Mouse (Mus musculus) bone marrow macrophage, adult 2 months (primary cell): ENCODE results near the gene Tmem207. TPM values are rescaled to one million over a fixed set of nuclear protein-coding genes. Genes with fewer than 3 reads are reported as not detected.

Source experiments
- H3K27ac ChIP-seq: 2 replicates; pipeline ENCODE4 v1.5.1; 2012; ENCODE audit warnings: low read depth, low read length; ENCODE audit not compliant: insufficient read depth
- H3K4me1 ChIP-seq: 2 replicates; pipeline ENCODE4 v1.6.1; 2012; ENCODE audit warnings: low read length; ENCODE audit not compliant: control insufficient read depth, insufficient read depth
- H3K4me3 ChIP-seq: 2 replicates; pipeline ENCODE4 v1.5.1; 2012; ENCODE audit warnings: mild to moderate bottlenecking, low read length, moderate library complexity; ENCODE audit not compliant: insufficient read depth
- CTCF ChIP-seq: IDR thresholded peaks from 2 replicates; pipeline ENCODE4 v1.5.1; 2012; ENCODE audit warnings: low read depth, mild to moderate bottlenecking, low read length, moderate library complexity
- POLR2A ChIP-seq: IDR thresholded peaks from 2 replicates; pipeline ENCODE4 v1.6.1; 2012; ENCODE audit warnings: mild to moderate bottlenecking, low read depth, low read length, borderline replicate concordance
- polyA plus RNA-seq: library from polyadenylated mRNA; stranded (reverse); fragments of >200 nt; gene quantifications from 2 replicates; pipeline ENCODE4 v1.2.4, GENCODE M21; 2012; ENCODE audit not compliant: missing spikeins, insufficient read depth, insufficient read length

Gene Tmem207
- polyA plus RNA-seq, 1 experiment: not detected

DNA sequence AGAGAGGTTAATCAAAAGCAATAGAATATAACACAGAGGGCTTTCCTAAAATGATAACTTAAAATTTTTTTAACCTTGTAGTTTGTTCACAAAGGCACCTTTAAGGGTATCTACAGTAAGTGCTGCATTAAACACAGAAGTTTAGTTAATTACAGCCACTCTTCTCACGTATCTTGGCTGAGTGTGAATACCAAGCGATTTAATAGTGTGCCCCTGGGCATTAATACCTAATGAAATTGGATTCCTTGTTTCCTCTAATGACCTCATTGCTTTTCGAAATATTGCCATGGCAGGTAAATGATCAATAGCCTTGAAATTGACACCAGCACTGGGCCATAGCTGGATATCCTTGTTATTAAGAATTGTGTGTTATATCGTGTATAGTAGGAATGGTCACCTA, 55.3 kb downstream of the Tmem207 start:
- TF ChIP-seq CTCF (no peak), POLR2A (no peak)
- Histone ChIP-seq H3K27ac (no peak overlapping the region), H3K4me3 (no peak overlapping the region), H3K4me1 (no peaks in the 10 kb centered on the region)

DNA sequence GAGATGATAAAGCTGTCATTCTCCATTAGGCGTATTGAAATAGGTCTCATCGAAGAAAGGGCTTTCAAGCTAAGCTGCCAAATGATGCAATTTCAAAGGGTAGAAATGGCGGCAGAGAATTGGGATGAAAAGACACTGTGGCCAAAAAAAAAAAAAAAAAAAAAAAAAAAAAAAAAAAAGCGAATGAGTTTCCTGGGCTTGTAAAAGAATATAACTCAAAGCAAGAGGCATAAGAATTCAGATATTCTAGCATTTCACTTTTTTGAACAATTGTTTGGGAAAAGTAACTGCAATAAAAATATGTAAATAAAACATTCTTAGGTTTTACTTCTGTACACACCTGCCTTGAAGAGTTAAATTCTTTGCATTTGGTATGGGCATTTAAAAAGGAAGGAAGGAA, 60.0 kb downstream of the Tmem207 start:
- H3K27ac ChIP-seq: no peak overlapping the region
- TF ChIP-seq CTCF: no peak
- no peak for TF ChIP-seq POLR2A

GRCm38 (mm10) chr16:26462835-26463234, 63.7 kb downstream of the Tmem207 start, which contains the start of gene Cldn16:
Cldn16 (plus strand) TSS chr16:26463135.
- Histone ChIP-seq H3K27ac (no peak within 1 kb of the TSS), H3K4me3 (no peak within 1 kb of the TSS), H3K4me1 (no peaks in the 10 kb centered on the region)
- TF ChIP-seq CTCF (no peak), POLR2A (no peak)

More for the DNA sequence above, 60.0 kb downstream of the Tmem207 start:
- Histone ChIP-seq H3K4me3 (no peak overlapping the region), H3K4me1 (no peaks in the 10 kb centered on the region)

DNA sequence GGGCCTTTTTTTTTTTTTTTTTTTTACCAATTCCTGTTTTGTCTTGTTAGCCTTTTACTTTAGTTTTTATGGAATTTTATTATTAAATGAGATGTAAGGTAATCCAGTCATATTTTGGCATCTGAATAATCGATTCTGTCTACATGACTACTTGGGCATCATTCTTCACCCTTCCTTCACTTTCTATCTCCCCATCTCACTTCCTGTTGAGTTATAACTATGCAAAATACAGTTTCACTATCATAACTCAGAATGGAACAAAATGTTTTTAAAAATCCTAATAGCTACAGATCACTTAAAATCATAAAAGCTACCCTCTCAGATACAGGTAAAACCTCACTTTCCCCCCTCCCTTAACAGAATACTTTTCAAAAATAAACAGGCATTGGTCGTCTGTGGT, 70.4 kb downstream of the Tmem207 start:
- TF ChIP-seq CTCF (no peak), POLR2A (no peak)
- Histone ChIP-seq H3K27ac (no peak overlapping the region), H3K4me3 (no peak overlapping the region), H3K4me1 (no peaks in the 10 kb centered on the region)

GRCm38 (mm10) chr16:26454163-26454562, 72.4 kb downstream of the Tmem207 start:
- H3K27ac ChIP-seq: no peak overlapping the region
- H3K4me1 ChIP-seq: no peaks in the 10 kb centered on the region
- TF ChIP-seq POLR2A: no peak
- TF ChIP-seq CTCF: no peak
- H3K4me3 ChIP-seq: no peak overlapping the region

Other genes with a start within 250 kb of the Tmem207 start
- not detected in 2 replicates for gene Cldn1, start 154.9 kb downstream of the Tmem207 start, polyA plus RNA-seq
- gene Cldn16, start 63.6 kb downstream of the Tmem207 start, polyA plus RNA-seq: not detected in 2 replicates
- 5.6 and 5.8 TPM in 2 replicates for gene Il1rap, start 54.9 kb upstream of the Tmem207 start, polyA plus RNA-seq